Mouse (Mus musculus) heart, adult 9 months (tissue): ENCODE measurements at regions not wholly inside any gene's neighbourhood (a gene's known extent, or its start where the extent isn't known, plus 50 kb on each side); places are given as distances from the start of the nearest gene placed in this dataset.

Experiments used
- DNase-seq, 2 experiments: peaks; one replicate each; pipeline ENCODE4 v3.0.0; 2022; ENCODE audit warnings: low spot score in 2 of 2

GRCm38 (mm10) chr7:83077035-83077918 lies 210.1 kb downstream of the Mex3b start:
- DNase-seq, result no peak

- DNase-seq, result no peak
Observed at GRCm38 (mm10) chr7:83077919-83078265, 210.8 kb downstream of the Mex3b start.

- DNase-seq, result no peak
Observed at GRCm38 (mm10) chr7:83078695-83079094, 211.6 kb downstream of the Mex3b start.

- DNase-seq, result no peak
Observed at GRCm38 (mm10) chr7:83079842-83080241, 212.7 kb downstream of the Mex3b start.

GRCm38 (mm10) chr7:83084496-83085082 lies 217.5 kb downstream of the Mex3b start:
- DNase-seq, result no peak

- no peak for DNase-seq
Observed at GRCm38 (mm10) chr7:83085547-83086158, 218.5 kb downstream of the Mex3b start.

GRCm38 (mm10) chr7:83087408-83087807 lies 220.3 kb downstream of the Mex3b start:
- no peak for DNase-seq

- DNase-seq, result no peak
Observed at GRCm38 (mm10) chr7:83088125-83088524, 221.0 kb downstream of the Mex3b start.

GRCm38 (mm10) chr7:83089330-83089982 lies 222.3 kb downstream of the Mex3b start:
- no peak for DNase-seq

GRCm38 (mm10) chr7:83093923-83094355 lies 226.8 kb downstream of the Mex3b start:
- DNase-seq, result no peak

GRCm38 (mm10) chr7:83094899-83095298 lies 227.8 kb downstream of the Mex3b start:
- no peak for DNase-seq

GRCm38 (mm10) chr7:83095593-83095992 lies 228.5 kb downstream of the Mex3b start:
- no peak for DNase-seq

GRCm38 (mm10) chr7:83104426-83104825 lies 237.3 kb downstream of the Mex3b start:
- DNase-seq, result no peak

- no peak for DNase-seq
Observed at GRCm38 (mm10) chr7:83105672-83106071, 238.5 kb downstream of the Mex3b start.

GRCm38 (mm10) chr7:83111217-83111823 lies 244.2 kb downstream of the Mex3b start:
- no peak for DNase-seq

- no peak for DNase-seq
Observed at GRCm38 (mm10) chr7:83116487-83116886, 249.4 kb downstream of the Mex3b start.

GRCm38 (mm10) chr7:83117065-83117464 lies 249.9 kb downstream of the Mex3b start:
- no peak for DNase-seq

- no peak for DNase-seq
Observed at GRCm38 (mm10) chr7:83126196-83126595, 259.1 kb downstream of the Mex3b start.

GRCm38 (mm10) chr7:83140216-83140615 lies 273.1 kb downstream of the Mex3b start:
- peak in 1 of 2 experiments; percentile 24 for DNase-seq

GRCm38 (mm10) chr7:83140658-83141057 lies 273.5 kb downstream of the Mex3b start:
- peak; percentile 24 to 28 for DNase-seq

- DNase-seq, result no peak
Observed at GRCm38 (mm10) chr7:83144018-83144417, 276.9 kb downstream of the Mex3b start.

GRCm38 (mm10) chr7:83145551-83145950 lies 278.4 kb downstream of the Mex3b start:
- DNase-seq, result no peak
